Mouse (Mus musculus) myocyte (in vitro differentiated cells): ENCODE results near the gene Hs3st5.

ENCODE experiments used
- CEBPB ChIP-seq: IDR thresholded peaks from 2 replicates; pipeline ENCODE4 v1.6.1; 2011; ENCODE audit warnings: mild to moderate bottlenecking, moderate library complexity; ENCODE audit not compliant: poor library complexity, insufficient read depth, severe bottlenecking
- E2F4 ChIP-seq: IDR thresholded peaks from one replicate; pipeline ENCODE4 v1.6.1; 2011; ENCODE audit warnings: mild to moderate bottlenecking, control low read depth, moderate library complexity; ENCODE audit not compliant: insufficient read depth
- MAX ChIP-seq: IDR thresholded peaks from one replicate; pipeline ENCODE4 v1.6.1; 2011; ENCODE audit warnings: low read depth, mild to moderate bottlenecking, control low read depth
- MYOD1 ChIP-seq, 3 experiments: IDR thresholded peaks; one replicate each; pipeline ENCODE4 v1.6.1; 2011; ENCODE audit warnings: control low read depth in 2 of 3, low read depth in 2 of 3, mild to moderate bottlenecking in 2 of 3, moderate library complexity in 1 of 3; ENCODE audit not compliant: insufficient read length in 2 of 3, control insufficient read depth in 1 of 3
- MYOG ChIP-seq, 3 experiments: IDR thresholded peaks; one replicate each; pipeline ENCODE4 v1.6.1; 2011; ENCODE audit warnings: control low read depth in 2 of 3, low read depth in 2 of 3, mild to moderate bottlenecking in 2 of 3; ENCODE audit not compliant: insufficient read length in 2 of 3, control insufficient read depth in 1 of 3, insufficient read depth in 1 of 3
- POLR2A ChIP-seq: IDR thresholded peaks from one replicate; pipeline ENCODE4 v1.6.1; 2011; ENCODE audit warnings: low read depth, mild to moderate bottlenecking, control low read depth, moderate library complexity; ENCODE audit not compliant: insufficient read length
- POLR2AphosphoS2 ChIP-seq: IDR thresholded peaks from one replicate; pipeline ENCODE4 v1.6.1; 2011; ENCODE audit warnings: low read depth, control low read depth; ENCODE audit not compliant: insufficient read length
- SRF ChIP-seq: IDR thresholded peaks from one replicate; pipeline ENCODE4 v1.6.1; 2011; ENCODE audit warnings: low read depth; ENCODE audit not compliant: control insufficient read depth, insufficient read length
- TCF12 ChIP-seq: IDR thresholded peaks from one replicate; pipeline ENCODE4 v1.6.1; 2011; ENCODE audit warnings: mild to moderate bottlenecking, control low read depth; ENCODE audit not compliant: poor library complexity, insufficient read depth, severe bottlenecking
- TCF3 ChIP-seq: IDR thresholded peaks from one replicate; pipeline ENCODE4 v1.6.1; 2011; ENCODE audit warnings: low read depth, control low read depth; ENCODE audit not compliant: insufficient read length
- USF1 ChIP-seq: IDR thresholded peaks from one replicate; pipeline ENCODE4 v1.6.1; 2011; ENCODE audit warnings: low read depth, mild to moderate bottlenecking, control low read depth, moderate library complexity

DNA sequence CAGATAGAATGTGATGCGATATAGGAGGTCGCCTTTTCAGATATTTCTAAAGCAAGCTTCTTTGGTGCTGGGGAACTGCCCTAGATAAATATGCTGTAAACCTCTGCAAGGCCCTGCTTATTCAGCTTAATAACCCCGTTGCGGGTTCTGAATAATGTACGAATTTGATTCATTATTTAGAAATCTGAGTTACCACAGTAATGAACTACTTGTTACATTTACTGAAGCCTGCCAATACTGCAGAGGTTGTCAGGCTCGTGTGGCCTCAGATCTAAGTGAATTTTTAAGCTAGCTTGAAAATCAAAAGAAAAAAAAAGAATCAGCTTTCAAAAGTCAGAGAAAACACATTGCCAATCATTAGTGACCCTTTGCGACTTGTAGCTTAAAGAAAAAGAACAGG lies 280.4 kb downstream of the Hs3st5 start:
- TF ChIP-seq USF1 (no peak), TCF12 (no peak), POLR2A (no peak), MYOG (IDR thresholded peaks at IDR 0.05; ENCODE audit: control insufficient read depth in 1 of 3, insufficient read depth in 1 of 3, insufficient read length in 2 of 3, low read depth in 2 of 3) (no peak), MYOD1 (IDR thresholded peaks at IDR 0.05; ENCODE audit: control insufficient read depth in 1 of 3, insufficient read length in 2 of 3, low read depth in 2 of 3) (no peak), POLR2AphosphoS2 (no peak), SRF (no peak), MAX (no peak), TCF3 (no peak), E2F4 (no peak), CEBPB (no peak)
